Mouse (Mus musculus) frontal cortex, postnatal 36 days (tissue): ENCODE measurements around the gene Rpgrip1.
A peak's percentile ranks its signal among the peaks of the same experiment; 100 is the strongest.

ENCODE experiments used
- DNase-seq, 2 experiments: peaks; one replicate each; pipeline ENCODE4 v3.0.0; 2022; ENCODE audit warnings: low spot score in 2 of 2

Rpgrip1 gene

GRCm38 (mm10) chr14:52118823-52119608 is 8.5 kb downstream of the Rpgrip1 start:
- peak; percentile 36 to 38 for DNase-seq

DNA sequence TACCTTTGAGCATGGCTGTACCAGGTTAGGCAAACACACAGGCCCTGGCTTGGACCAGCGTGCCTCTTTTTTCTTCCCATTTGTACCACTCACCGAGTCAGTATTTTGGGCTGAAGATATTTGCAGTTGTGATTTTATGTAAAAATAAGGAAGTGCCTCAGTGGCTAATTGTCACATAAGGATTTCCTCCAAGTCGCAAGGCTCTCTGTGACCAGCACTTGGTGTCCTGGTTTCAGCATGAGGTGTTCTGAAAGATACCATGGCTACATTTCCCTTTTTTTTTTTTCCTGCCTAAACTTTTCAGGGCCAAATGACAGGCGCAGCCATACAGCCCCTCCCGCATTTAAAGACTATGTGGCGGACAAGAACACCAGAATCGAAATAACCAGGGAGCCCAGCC is 9.7 kb downstream of the Rpgrip1 start:
- DNase-seq = no peak

GRCm38 (mm10) chr14:52123918-52124317 is 13.4 kb downstream of the Rpgrip1 start:
- DNase-seq = peak; percentile 52 to 77

DNA sequence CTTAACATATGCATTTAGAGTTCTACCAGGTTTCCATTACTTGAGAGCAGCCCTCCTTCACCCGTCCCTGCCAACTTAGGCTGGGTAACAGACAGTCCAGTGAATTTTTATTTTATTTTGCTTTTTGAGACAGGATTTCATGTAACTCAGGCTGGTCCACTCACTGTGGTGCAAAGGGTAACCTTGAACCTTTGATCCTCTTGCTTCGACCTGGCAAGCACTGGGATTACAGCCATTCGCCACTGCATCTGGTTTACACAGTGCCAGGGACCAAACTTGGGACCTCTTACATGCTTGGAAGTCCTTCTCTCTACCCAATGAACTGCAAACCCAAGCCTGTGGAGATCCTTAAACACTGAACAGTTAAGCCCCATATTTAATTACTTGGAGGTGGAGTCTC is 14.1 kb downstream of the Rpgrip1 start:
- no peak for DNase-seq

GRCm38 (mm10) chr14:52133584-52133983 is 23.1 kb downstream of the Rpgrip1 start:
- no peak for DNase-seq

DNA sequence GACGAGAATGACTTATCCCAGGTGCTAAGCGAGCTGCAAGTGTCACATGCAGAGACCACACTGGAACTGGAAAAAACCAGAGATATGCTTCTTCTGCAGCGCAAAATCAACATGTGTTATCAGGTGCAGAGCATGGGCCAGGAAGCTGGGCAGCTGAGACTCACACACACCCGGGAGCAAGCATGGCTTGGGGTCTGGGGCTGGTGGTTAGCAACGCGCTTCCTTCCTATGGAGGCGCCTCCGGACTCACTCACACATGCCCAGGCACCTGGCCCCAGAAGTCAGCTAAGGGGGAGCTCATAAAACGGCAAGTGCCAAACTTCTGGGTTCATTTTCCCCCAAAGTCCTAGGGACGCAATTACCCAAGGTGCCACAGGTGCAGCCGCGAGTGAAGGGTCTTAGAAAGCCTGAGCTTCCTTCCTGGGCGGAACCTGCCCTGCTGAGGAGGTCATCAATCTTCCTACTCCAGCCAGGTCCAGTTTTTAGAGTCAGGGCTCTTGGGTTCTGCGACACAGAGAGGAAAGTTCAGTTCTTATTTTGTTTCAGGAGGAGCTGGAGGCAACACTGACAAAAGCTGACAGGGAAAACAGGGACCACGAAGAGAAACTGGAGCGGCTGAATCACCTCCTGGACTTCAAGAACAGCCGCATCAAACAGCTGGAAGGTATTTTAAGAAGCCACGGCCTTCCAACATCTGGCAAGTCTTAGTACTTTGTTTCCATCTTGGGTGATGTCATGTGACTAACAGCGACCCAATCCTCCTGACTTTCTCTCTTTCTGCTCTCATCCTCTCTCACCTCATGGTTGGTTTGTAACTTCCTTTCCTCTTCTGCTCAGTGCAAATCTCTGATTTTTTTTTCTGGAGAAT is 30.3 kb downstream of the Rpgrip1 start:
- DNase-seq = no peak

GRCm38 (mm10) chr14:52141445-52142127 is 31.1 kb downstream of the Rpgrip1 start:
- DNase-seq = no peak

GRCm38 (mm10) chr14:52144165-52144564 is 33.7 kb downstream of the Rpgrip1 start:
- no peak for DNase-seq

DNA sequence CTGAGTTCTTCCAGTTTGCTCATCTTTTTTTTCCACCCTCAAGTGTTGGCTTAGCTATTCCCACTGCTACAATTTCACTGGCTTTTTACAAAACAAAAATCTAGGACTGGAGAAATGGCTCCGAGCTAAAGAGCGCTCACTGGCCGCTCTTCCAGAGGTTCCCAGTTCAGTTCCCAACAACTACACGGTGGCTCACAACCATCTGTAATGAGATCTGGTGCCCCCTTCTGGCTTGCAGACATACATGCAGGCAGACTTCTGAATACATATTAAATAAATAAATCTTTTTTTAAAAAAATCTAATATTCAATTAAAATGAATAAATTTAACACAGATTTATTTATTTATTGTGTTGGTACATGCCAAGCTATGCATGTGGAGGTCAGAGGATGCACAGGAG is 36.0 kb downstream of the Rpgrip1 start:
- no peak for DNase-seq

GRCm38 (mm10) chr14:52149888-52150287 is 39.4 kb downstream of the Rpgrip1 start:
- DNase-seq = no peak

GRCm38 (mm10) chr14:52152179-52152578 is 41.7 kb downstream of the Rpgrip1 start:
- peak; percentile 45 to 51 for DNase-seq

DNA sequence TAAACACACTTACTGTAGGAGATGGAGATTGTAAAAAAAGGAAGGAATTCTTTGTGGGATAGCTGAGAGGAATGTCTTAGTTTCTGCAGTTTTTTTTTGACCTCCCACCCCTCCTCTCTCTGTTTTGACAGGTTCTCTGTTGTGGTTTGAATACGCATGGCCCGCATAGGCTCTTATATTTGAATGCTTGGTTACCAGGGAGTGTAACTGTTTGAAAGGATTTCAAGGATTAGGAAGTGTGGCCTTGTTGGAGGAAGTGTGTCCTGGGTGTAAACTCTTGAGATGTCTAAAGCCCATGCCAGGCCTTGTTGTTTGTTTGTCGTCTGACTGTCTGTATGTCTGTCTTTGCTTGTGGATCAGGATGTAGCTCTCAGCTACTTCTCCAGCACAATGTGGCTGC is 42.1 kb downstream of the Rpgrip1 start:
- DNase-seq = no peak

- no peak for DNase-seq
Measured at GRCm38 (mm10) chr14:52155008-52155407, 44.5 kb downstream of the Rpgrip1 start.

DNA sequence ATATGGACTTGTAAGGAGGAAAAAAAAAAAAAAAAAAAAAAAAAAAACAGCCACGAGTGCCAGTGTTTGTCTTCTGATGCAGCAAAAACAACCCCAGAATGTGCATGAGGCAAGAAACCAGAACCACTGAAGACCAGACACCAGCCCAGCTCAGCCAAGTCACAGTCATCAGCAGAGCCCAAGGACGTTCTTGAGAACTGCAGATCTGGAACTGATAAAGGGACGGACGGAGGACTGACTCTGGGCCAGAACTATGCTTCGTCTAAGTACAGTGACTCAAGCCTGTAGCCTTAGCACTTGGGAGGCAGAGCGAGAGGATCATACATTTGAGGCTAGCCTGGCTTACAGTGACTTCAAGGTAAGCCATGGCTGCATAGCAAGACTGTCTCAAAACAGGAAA is 50.4 kb downstream of the Rpgrip1 start:
- no peak for DNase-seq

GRCm38 (mm10) chr14:52166571-52166970 is 56.1 kb downstream of the Rpgrip1 start:
- DNase-seq = no peak

DNA sequence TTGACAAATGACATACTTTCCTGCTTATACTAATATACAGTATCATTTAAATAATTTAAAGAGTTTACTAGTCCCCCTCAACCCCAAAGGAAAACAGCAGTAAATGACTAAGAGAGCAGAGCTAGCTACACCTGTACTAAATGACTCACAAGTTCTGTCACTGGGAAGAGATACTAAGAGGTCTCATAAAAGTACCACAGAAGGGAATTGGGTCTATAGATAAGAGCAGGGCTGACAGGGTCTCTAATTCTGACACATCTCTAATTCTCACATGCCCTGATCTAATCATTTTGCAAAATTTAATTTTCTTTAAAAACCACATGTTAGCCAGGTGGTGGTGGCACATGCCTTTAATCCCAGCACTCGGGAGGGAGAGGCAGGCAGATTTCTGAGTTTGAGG is 78.3 kb downstream of the Rpgrip1 start:
- no peak for DNase-seq

GRCm38 (mm10) chr14:52189519-52189918 is 79.0 kb downstream of the Rpgrip1 start:
- no peak for DNase-seq

GRCm38 (mm10) chr14:52190740-52191359 is 80.3 kb downstream of the Rpgrip1 start:
- no peak for DNase-seq

GRCm38 (mm10) chr14:52195691-52196090 is 85.2 kb downstream of the Rpgrip1 start:
- peak in 1 of 2 experiments; percentile 21 for DNase-seq

- DNase-seq = no peak
Measured at GRCm38 (mm10) chr14:52196230-52197155, 86.0 kb downstream of the Rpgrip1 start.
